Mouse (Mus musculus) urinary bladder, postnatal 36 days (tissue): ENCODE data around the gene Herc2.

Source experiments
- DNase-seq, 2 experiments: peaks; one replicate each; pipeline ENCODE4 v3.0.0; 2022; ENCODE audit warnings: low spot score in 2 of 2, mixed read lengths in 1 of 2

Herc2 gene

GRCm38 (mm10) chr7:56201483-56202218, 151.7 kb downstream of the Herc2 start:
- no peak for DNase-seq

DNA sequence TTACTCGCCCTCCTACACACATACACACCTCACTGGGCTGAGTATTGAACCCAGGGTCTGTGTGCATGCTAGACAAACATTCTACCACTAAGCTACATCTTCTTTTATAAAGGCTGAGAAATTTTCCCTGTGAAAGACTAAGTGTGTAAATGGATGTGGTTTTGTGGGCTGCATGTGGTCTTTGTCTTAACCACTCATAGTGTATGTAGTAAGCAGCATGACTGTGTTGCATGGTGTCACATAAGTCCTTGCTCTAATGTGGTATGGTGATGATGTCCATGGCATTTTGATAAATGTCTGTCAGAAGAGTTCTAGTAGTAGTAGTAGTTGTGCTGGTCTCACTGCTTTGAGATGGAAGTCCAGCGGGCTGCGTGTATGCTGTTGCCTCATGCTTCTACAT, 152.8 kb downstream of the Herc2 start:
- DNase-seq, result no peak

DNA sequence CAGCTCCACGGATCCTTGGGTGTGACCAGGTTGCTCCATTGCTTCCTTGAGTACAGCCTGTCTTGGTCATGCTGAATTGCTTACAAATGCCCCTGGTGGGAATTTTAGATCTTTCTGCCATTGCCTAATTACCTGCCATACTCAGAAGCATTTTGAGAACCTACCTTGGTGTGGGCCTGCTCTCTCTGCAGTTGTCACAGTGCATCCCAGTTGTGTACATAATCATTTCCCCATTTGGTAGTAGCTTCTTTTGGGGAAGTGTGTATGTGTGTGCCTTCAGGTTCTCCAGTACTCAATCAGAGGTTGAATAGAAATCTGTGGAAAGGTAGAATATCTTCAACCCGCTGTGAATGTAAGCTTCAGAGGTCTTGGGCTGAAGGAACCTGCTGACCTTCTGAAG, 153.3 kb downstream of the Herc2 start:
- DNase-seq, result no peak

DNA sequence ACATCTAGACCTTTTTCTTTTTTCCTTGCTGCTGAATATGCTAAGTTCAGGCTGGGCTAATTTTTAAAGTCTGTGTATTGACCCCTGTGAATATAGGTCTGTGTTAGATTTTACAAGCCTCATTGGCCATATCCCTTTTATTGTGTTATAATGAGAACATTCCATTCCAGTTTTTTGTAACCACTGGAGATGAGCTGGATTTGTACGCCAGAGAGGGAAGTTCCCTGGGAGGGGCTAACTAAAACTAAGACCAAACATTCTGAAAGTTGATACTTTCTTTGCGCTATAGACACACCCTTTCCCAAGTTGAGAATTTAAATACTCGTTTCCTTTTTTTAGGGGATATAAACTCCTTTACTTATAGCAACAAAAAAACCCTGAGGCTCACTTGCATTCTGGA, 154.9 kb downstream of the Herc2 start:
- no peak for DNase-seq

DNA sequence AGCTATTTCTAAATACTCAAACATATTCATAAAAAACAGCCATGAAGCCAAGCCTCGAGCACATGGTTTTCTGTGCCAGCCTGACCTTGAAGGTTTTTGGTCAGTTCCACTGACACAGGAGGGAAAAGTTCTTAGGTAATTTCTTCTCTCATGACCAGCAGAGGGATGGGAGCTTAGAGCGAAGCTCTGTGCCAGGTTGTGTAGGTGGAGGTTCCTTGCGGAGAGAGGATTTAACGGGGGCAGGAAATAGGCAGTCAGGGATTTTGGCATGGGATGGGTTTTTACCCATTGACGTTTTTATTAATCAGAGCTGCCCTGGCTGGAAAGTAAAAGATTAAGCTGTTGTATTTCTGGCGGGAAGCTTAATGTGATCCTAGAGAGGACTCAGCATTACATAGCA, 170.8 kb downstream of the Herc2 start:
- DNase-seq, result no peak

GRCm38 (mm10) chr7:56235794-56236423, 185.9 kb downstream of the Herc2 start:
- DNase-seq, result no peak

DNA sequence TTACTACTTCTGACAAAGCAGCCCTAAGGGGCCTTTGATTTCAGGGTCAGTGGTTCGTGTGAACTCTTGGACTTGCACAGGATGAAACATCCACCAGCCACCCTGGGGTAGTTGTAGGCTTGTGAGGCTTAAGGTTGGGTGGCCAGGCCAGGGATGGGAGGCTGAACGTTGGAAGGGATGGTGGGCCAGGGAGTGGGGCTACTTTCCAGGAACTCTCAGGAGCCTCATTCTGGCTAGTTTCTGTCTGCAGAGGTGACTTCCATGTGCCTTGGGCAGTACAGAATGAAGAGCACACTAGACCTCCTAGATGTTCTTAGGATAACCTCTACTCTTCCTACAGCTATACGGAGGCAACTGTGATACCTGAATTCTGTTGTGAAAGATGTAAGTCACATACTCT, 186.6 kb downstream of the Herc2 start:
- no peak for DNase-seq

DNA sequence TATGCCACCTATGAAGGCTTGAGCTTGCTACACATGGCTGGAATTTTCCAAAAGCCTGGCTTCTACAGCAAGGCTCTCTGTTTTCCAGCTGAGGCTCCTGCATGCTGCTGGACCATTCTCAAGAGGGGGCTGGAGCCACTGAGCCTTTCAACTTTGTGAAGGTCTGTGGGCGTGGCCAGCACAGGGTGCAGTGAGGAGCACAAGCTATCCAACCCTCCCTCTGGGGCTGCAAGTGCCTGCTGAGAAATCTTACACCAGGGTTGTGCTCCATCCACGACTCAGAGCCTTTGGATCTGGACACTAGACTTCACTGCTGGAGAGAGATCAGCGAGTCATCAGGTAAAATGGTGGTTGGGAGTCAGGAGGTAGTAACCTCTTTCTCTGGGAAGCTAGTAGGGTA, 189.5 kb downstream of the Herc2 start, which contains the start of gene Oca2:
Oca2 (plus strand) TSS at position 218 of the 400 bp plus-strand sequence.
- no peak for DNase-seq

DNA sequence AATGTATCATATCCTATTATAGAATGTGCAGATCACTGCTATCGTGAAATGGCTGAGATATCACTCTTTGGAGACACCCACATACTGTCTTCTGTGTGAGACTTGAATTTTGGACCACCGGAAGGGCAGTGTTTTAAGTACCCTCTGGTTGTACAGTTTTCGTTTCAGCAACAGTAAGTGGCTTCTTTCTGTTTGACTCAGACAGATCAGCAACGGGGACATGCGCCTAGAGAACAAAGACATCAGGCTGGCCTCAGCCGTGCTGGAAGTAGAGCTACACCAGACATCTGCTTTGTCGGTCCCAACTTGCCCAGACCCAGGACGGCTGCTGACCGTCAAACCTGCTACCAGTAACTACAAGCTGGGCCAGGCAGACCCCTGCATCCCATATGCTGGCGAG, 204.6 kb downstream of the Herc2 start:
- DNase-seq, result no peak

- no peak for DNase-seq
Observed at GRCm38 (mm10) chr7:56257875-56258441, 208.0 kb downstream of the Herc2 start.

- no peak for DNase-seq
Observed at GRCm38 (mm10) chr7:56277506-56277905, 227.5 kb downstream of the Herc2 start.
